15 mouse cellular contexts compared by ENCODE assay signal in the genomic region with DNA sequence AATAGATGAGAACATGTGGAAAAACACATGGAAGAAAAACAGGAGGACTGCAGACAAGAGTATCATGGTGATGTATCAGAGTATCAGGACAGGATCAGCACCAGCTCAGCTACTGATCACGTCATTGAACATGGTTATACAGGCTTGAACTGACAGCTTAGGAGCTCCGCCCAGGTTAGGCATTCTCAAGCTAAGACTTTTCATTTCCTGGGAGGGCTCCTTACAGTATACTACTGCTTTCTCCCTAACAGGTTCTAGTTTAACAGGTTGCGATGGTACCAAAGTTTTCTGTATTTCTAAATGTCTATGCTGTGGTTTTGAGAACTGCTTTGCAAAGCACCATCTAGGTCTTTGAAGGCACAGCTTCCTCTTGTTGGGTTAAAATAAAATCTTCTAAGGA. TPM values are rescaled to one million over a fixed set of nuclear protein-coding genes. Genes with fewer than 3 reads are reported as not detected.
DNase-seq lines count a peak whose midpoint lies in the region; ATAC-seq lines count a peak whose summit lies in the region.
"Had no signal": no experiment of that assay in that cellular context is flagged by ENCODE, and none has a peak within 500 bp of the region (broad histone marks: within the 10 kb centered on the region; RNA-seq: fewer than 3 reads in every experiment).

No protein-coding gene starts in this region.

- peak; percentile 70 to 74 for DNase-seq in CD8-positive naive resting alpha-beta T cell, adult 2 months (ENCODE audit: low read depth in 2 of 2, low spot score in 2 of 2)
- peak; percentile 85 for DNase-seq in induced T-regulatory cell, adult 2 months (ENCODE audit: low read depth)
- DNase-seq in thymus, postnatal 0 days (ENCODE audit: low spot score) = peak; percentile 75
- DNase-seq in lung, postnatal 36 days = no peak
- DNase-seq: adrenal gland, postnatal 25 days; cerebellum, adult 11-12 months; embryo, embryonic 11 days; heart, postnatal 36 days; kidney, adult 9 months; liver, embryonic 13.5 days had no signal

- WGBS in liver, embryonic 16.5 days (ENCODE audit: insufficient replicate concordance) = 27% methylated on average over 3 of the region's 3 CpGs
- WGBS in liver, embryonic 12.5 days (ENCODE audit: insufficient replicate concordance) = 27% methylated on average over 3 of the region's 3 CpGs
- WGBS in midbrain, embryonic 15.5 days = 83% methylated on average over 3 of the region's 3 CpGs
- 74% methylated on average over 3 of the region's 3 CpGs for WGBS in forebrain, embryonic 12.5 days

- no peak for ATAC-seq in liver, embryonic 16.5 days (ENCODE audit: low read depth)
- no peak for ATAC-seq in liver, embryonic 12.5 days
- ATAC-seq in midbrain, embryonic 15.5 days (replicated peaks) = no peak
- ATAC-seq in forebrain, embryonic 12.5 days (ENCODE audit: low FRiP score) = no peak

- no peak overlapping the region for H3K4me3 ChIP-seq in liver, embryonic 16.5 days (ENCODE audit: low read depth, low read length)
- no peak overlapping the region for H3K4me3 ChIP-seq in liver, embryonic 12.5 days
- H3K4me3 ChIP-seq in midbrain, embryonic 15.5 days = no peak overlapping the region
- H3K4me3 ChIP-seq in forebrain, embryonic 12.5 days (replicated peaks) = no peak overlapping the region
- H3K4me3 ChIP-seq: liver, embryonic 13.5 days had no signal

- no peaks in the 10 kb centered on the region for H3K27me3 ChIP-seq in liver, embryonic 16.5 days (ENCODE audit: control insufficient read depth, insufficient read depth, low read depth, low read length)
- H3K27me3 ChIP-seq in liver, embryonic 12.5 days (replicated peaks) = no peaks in the 10 kb centered on the region
- no peaks in the 10 kb centered on the region for H3K27me3 ChIP-seq in midbrain, embryonic 15.5 days (replicated peaks)
- H3K27me3 ChIP-seq in forebrain, embryonic 12.5 days = no peaks in the 10 kb centered on the region
- H3K27me3 ChIP-seq: liver, embryonic 13.5 days had no signal

- H3K9ac ChIP-seq in liver, embryonic 16.5 days (ENCODE audit: low read depth, low read length) = no peak overlapping the region
- H3K9ac ChIP-seq in liver, embryonic 12.5 days = no peak overlapping the region
- H3K9ac ChIP-seq in midbrain, embryonic 15.5 days = no peak overlapping the region
- no peak overlapping the region for H3K9ac ChIP-seq in forebrain, embryonic 12.5 days
- H3K9ac ChIP-seq: liver, embryonic 13.5 days had no signal

- H3K4me1 ChIP-seq in liver, embryonic 16.5 days (ENCODE audit: control insufficient read depth, low read depth, low read length) = no peaks in the 10 kb centered on the region
- H3K4me1 ChIP-seq in liver, embryonic 12.5 days = no peaks in the 10 kb centered on the region
- H3K4me1 ChIP-seq in midbrain, embryonic 15.5 days = no peaks in the 10 kb centered on the region
- no peaks in the 10 kb centered on the region for H3K4me1 ChIP-seq in forebrain, embryonic 12.5 days
- H3K4me1 ChIP-seq: liver, embryonic 13.5 days had no signal

- H3K9me3 ChIP-seq in liver, embryonic 16.5 days (replicated peaks; ENCODE audit: control insufficient read depth, low read length) = no peaks in the 10 kb centered on the region
- no peaks in the 10 kb centered on the region for H3K9me3 ChIP-seq in liver, embryonic 12.5 days (replicated peaks)
- H3K9me3 ChIP-seq in midbrain, embryonic 15.5 days = no peaks in the 10 kb centered on the region
- H3K9me3 ChIP-seq in forebrain, embryonic 12.5 days = no peaks in the 10 kb centered on the region
- H3K9me3 ChIP-seq: liver, embryonic 13.5 days had no signal

- H3K4me2 ChIP-seq in liver, embryonic 16.5 days (ENCODE audit: low read depth, low read length) = no peak overlapping the region
- no peak overlapping the region for H3K4me2 ChIP-seq in liver, embryonic 12.5 days
- no peak overlapping the region for H3K4me2 ChIP-seq in midbrain, embryonic 15.5 days
- no peak overlapping the region for H3K4me2 ChIP-seq in forebrain, embryonic 12.5 days
- H3K4me2 ChIP-seq: liver, embryonic 13.5 days had no signal

- H3K36me3 ChIP-seq in liver, embryonic 16.5 days (ENCODE audit: control insufficient read depth, insufficient read depth) = no peaks in the 10 kb centered on the region
- no peaks in the 10 kb centered on the region for H3K36me3 ChIP-seq in liver, embryonic 12.5 days
- H3K36me3 ChIP-seq in midbrain, embryonic 15.5 days (replicated peaks) = no peaks in the 10 kb centered on the region
- H3K36me3 ChIP-seq in forebrain, embryonic 12.5 days (replicated peaks) = no peaks in the 10 kb centered on the region
- H3K36me3 ChIP-seq: liver, embryonic 13.5 days had no signal

- peak overlapping the region; percentile 15; the same call in 1 of the 2 replicates for H3K27ac ChIP-seq in liver, embryonic 16.5 days (ENCODE audit: low read length)
- H3K27ac ChIP-seq in liver, embryonic 12.5 days = no peak overlapping the region
- no peak overlapping the region for H3K27ac ChIP-seq in midbrain, embryonic 15.5 days
- no peak overlapping the region for H3K27ac ChIP-seq in forebrain, embryonic 12.5 days
- H3K27ac ChIP-seq: liver, embryonic 13.5 days had no signal

RNA-seq across cellular contexts. Expression of gene Adipoq, which starts 35.2 kb away (rescaled TPM):
- polyA plus RNA-seq in liver, embryonic 16.5 days (2015; fragmentation: Nextera tagmentation; extraction: Ambion mirVana) = not detected in 2 replicates
- not detected in 2 replicates for polyA plus RNA-seq in liver, embryonic 12.5 days (2016; fragmentation: Nextera tagmentation; extraction: Ambion mirVana)
- 0.69 and 4.6 TPM in 2 replicates for polyA plus RNA-seq in thymus, postnatal 0 days (2015; fragmentation: Nextera tagmentation; extraction: Ambion mirVana)
- not detected in 2 replicates for polyA plus RNA-seq in midbrain, embryonic 15.5 days (2015; fragmentation: Nextera tagmentation; extraction: Ambion mirVana)
- not detected in 2 replicates for polyA plus RNA-seq in forebrain, embryonic 12.5 days (2016; fragmentation: Nextera tagmentation; extraction: Ambion mirVana)
- polyA plus RNA-seq: liver, embryonic 13.5 days; neural tube, embryonic 11.5 days had no signal

RNA-seq across cellular contexts. Expression of gene St6gal1, which starts 43.1 kb away (rescaled TPM):
- 16.7 and 21.1 TPM in 2 replicates for polyA plus RNA-seq in liver, embryonic 16.5 days (2015; fragmentation: Nextera tagmentation; extraction: Ambion mirVana)
- 7.5 and 7.9 TPM in 2 replicates for polyA plus RNA-seq in liver, embryonic 12.5 days (2016; fragmentation: Nextera tagmentation; extraction: Ambion mirVana)
- 37.9 and 42.2 TPM in 2 replicates for polyA plus RNA-seq in thymus, postnatal 0 days (2015; fragmentation: Nextera tagmentation; extraction: Ambion mirVana)
- polyA plus RNA-seq in midbrain, embryonic 15.5 days (2015; fragmentation: Nextera tagmentation; extraction: Ambion mirVana) = 27.9 and 29.4 TPM in 2 replicates
- 34.6 and 36.2 TPM in 2 replicates for polyA plus RNA-seq in forebrain, embryonic 12.5 days (2016; fragmentation: Nextera tagmentation; extraction: Ambion mirVana)

RNA-seq across cellular contexts. Expression of gene Rfc4, which starts 54.0 kb away (rescaled TPM):
- polyA plus RNA-seq in liver, embryonic 16.5 days (2015; fragmentation: Nextera tagmentation; extraction: Ambion mirVana) = 104 and 124 TPM in 2 replicates
- 184 and 199 TPM in 2 replicates for polyA plus RNA-seq in liver, embryonic 12.5 days (2016; fragmentation: Nextera tagmentation; extraction: Ambion mirVana)
- 158 and 177 TPM in 2 replicates for polyA plus RNA-seq in thymus, postnatal 0 days (2015; fragmentation: Nextera tagmentation; extraction: Ambion mirVana)
- polyA plus RNA-seq in midbrain, embryonic 15.5 days (2015; fragmentation: Nextera tagmentation; extraction: Ambion mirVana) = 41.7 and 42.1 TPM in 2 replicates
- polyA plus RNA-seq in forebrain, embryonic 12.5 days (2016; fragmentation: Nextera tagmentation; extraction: Ambion mirVana) = 181 and 190 TPM in 2 replicates
